Mouse (Mus musculus): Measurements from ENCODE around the gene Nmb. TPM values are rescaled to one million over a fixed set of nuclear protein-coding genes. Genes with fewer than 3 reads are reported as not detected.

Nmb gene
- total RNA-seq, 2 experiments from 2014 or later: 9.3 to 12.3 TPM

DNA sequence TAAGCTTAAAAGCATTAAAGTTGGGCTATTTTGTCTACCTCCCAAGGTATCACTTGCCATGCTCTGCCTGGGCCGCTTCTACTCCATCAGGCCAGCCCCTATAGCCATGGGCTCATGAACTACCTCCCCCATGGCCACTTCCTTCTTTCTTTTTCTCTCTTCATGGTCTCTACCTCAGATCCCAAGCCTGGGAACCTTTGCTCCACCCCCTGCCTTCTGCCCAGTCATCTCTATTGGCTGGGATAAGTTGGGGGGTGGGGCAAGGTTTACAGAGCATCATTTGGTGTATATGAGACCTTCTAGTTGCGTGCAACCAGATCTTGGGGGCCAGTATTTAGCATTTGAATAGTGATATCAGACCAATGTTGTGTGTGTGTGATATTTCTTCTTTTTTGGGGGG, 42.4 kb downstream of the Nmb start:
- no peak for DNase-seq (ENCODE audit: extremely low spot score in 1 of 2, low spot score in 1 of 2)

DNA sequence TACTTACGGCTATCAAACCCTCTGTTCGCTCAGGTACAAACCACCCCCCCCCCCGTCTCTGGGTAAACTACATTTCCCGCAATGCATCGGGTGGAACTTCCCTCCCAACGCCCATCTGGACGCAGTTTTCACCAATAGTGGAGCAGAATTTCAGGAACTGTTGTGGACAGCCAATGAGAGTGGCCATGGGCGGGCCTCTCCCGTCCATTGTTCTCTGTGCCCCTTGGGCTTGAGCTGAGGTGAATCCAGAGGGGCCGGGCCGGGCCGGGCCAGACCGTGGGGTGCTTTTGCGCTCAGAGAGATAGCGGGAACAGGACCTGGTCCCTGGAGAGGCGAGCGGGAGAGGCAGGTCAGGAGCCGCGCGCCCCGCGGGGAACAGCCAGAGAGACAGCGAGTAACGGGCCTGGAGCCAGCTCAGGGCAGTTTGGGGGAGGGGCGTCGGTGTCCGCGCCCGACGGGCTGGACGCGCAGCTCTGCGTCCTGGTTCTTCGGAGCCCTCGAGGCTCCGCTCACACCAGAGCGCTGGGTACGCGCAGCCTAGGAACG, 44.1 kb downstream of the Nmb start, which contains the start of gene Zscan2:
Zscan2 (plus strand) TSS at position 192 of the 546 bp plus-strand sequence.
- peak; percentile 67 to 84 for DNase-seq (ENCODE audit: extremely low spot score in 1 of 2, low spot score in 1 of 2)

GRCm38 (mm10) chr7:80860227-80860626, 44.6 kb downstream of the Nmb start:
- DNase-seq (ENCODE audit: extremely low spot score in 1 of 2, low spot score in 1 of 2): peak in 1 of 2 experiments; percentile 38

DNA sequence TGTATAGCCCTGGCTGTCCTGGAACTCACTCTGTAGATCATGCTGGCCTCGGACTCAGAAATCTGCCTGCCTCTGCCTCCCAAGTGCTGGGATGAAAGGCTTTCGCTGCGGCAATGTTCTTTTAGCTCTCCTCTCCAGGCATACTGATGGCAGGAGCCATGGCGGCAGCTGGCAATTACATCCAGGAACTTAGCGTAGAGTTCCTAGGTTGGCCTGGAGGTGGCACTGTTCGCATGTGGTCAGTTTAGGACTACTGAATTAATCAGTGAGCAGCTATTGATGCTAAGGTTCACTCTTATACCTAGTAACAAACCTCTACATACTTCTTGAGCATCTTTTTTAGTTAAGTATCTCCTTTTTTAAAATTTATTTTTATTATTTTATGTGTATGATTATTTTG, 47.7 kb downstream of the Nmb start:
- peak; percentile 54 to 75 for DNase-seq (ENCODE audit: extremely low spot score in 1 of 2, low spot score in 1 of 2)

DNA sequence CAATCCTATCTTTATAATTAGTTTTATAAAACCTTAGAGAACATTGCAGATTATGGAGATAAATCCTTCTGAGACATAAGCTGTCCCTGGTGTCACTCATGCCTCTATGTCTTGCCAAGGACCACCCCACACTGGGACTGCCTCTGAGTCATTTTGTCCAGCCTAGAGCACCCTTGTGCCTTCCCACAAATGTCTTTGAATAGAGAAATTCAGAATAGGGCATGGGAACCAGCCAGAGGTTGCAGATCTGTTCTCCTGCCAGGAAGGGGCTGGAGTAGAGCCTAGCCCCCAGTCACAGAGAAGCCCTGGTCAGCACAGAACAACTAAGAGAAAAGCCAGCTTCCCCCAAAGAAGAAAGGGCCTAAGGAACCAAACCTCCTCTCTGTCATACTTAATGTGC, 49.6 kb downstream of the Nmb start:
- no peak for DNase-seq (ENCODE audit: extremely low spot score in 1 of 2, low spot score in 1 of 2)

- DNase-seq (ENCODE audit: extremely low spot score in 1 of 2, low spot score in 1 of 2): no peak
Observed at GRCm38 (mm10) chr7:80853218-80853617, 51.7 kb downstream of the Nmb start.

Other genes starting within 250 kb of the Nmb start
- gene Crtc3, start 216.2 kb downstream of the Nmb start, total RNA-seq (2021): 10 to 100 TPM; 15.5 to 24.9 TPM
- 10 to 100 TPM; 15.9 to 23.3 TPM for gene Iqgap1, start 79.1 kb downstream of the Nmb start, total RNA-seq (2021)
- gene Zscan2, start 44.2 kb downstream of the Nmb start, total RNA-seq (2021): 10 to 100 TPM; 14.1 to 15.1 TPM
- gene Wdr73, start 3.8 kb downstream of the Nmb start, total RNA-seq (2021): 10 to 100 TPM; 27.9 to 28.0 TPM
- gene Sec11a, start 42.7 kb upstream of the Nmb start, total RNA-seq (2021): 10 to 100 TPM; 54.5 to 58.6 TPM
- gene Zfp592, start 88.6 kb upstream of the Nmb start, total RNA-seq (2021): 10 to 100 TPM; 20.1 to 20.8 TPM
- 1 to 10 TPM in 1 of 2 experiments, under 1 TPM in 1; 0.68 to 1.1 TPM for gene Alpk3, start 152.5 kb upstream of the Nmb start, total RNA-seq (2021)
- gene Slc28a1, start 209.7 kb upstream of the Nmb start, total RNA-seq (2021): not detected

Data from layer of hippocampus, postnatal 25 days (tissue).